Mouse (Mus musculus): Measurements from ENCODE around the gene Bloc1s6.

DNA sequence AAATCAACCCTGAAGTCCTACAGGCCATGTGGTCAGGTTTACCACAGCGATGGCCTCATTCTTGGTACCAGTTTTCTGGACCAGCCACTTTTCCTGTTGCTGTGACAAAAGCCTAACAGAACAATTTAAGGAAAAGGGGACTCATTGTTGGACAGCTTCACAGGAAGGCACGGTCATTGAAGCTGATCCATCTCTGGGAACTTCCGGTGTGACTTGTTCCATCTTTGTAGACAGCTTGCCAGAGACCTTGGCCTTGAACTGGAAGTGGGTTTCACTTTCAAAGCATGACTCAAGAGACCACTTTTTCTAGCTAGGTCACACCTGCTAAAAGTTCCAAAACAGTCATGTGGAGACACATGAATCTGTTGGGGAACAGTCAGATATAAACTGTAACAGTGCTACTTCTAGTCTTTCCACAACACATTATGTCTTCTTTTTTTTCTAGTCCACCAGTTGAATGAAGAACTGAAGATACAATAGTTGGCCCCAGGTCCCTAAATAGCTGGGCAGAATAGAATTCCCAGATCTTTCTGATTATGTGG lies 21.9 kb upstream of the Bloc1s6 start:
- TF ChIP-seq CTCF (IDR thresholded peaks at IDR 0.05; ENCODE audit: borderline replicate concordance, insufficient read depth, low read length) (no peak), POLR2A (IDR thresholded peaks at IDR 0.05; ENCODE audit: low read depth, low read length) (no peak)
